Mouse (Mus musculus): Measurements from ENCODE around the gene Clint1. TPM values are rescaled to one million over a fixed set of nuclear protein-coding genes. Genes with fewer than 3 reads are reported as not detected.
A peak's percentile ranks its signal among the peaks of the same experiment; 100 is the strongest.

Gene Clint1
- polyA plus RNA-seq, 1 experiment, result 70.1 TPM

DNA sequence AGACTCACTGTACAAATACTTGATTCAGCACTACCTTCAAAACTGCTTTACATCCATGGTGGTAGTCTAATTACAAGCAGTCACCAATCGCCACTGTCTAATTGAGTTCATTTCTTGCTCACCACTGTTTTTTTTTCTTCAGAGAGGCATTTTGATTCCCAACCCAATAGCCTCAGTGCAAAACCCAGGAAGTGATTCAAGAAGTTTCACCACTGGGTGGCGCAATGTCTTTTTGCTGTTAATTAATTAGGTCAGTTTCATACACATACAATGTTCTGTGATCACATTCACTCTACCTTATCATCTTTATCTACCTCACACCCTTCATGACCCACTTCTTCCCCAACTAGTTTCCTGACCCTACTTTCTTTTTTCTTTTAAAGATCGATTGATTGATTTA is 107.7 kb downstream of the Clint1 start:
- Histone ChIP-seq H3K4me1 (replicated peaks; ENCODE audit: control insufficient read depth, insufficient read depth, low read length) (no peaks in the 10 kb centered on the region), H3K36me3 (ENCODE audit: control insufficient read depth, insufficient read depth, low read length) (no peaks in the 10 kb centered on the region), H3K27ac (ENCODE audit: control insufficient read depth, insufficient read depth, low read length) (no peak overlapping the region), H3K27me3 (ENCODE audit: control insufficient read depth, insufficient read depth, low read length) (no peaks in the 10 kb centered on the region), H3K4me3 (ENCODE audit: control insufficient read depth, insufficient read depth, low read length) (no peak overlapping the region)
- TF ChIP-seq POLR2A (IDR thresholded peaks at IDR 0.05; ENCODE audit: control insufficient read depth, extremely low read depth, insufficient read depth, low read length, poor library complexity), result no peak
- no peak for TF ChIP-seq CTCF (IDR thresholded peaks at IDR 0.05; ENCODE audit: borderline replicate concordance, control insufficient read depth, extremely low read depth, insufficient read depth, low read length, poor library complexity)
- 82% methylated on average over 3 of the region's 3 CpGs for WGBS
- DNase-seq, result no peak

DNA sequence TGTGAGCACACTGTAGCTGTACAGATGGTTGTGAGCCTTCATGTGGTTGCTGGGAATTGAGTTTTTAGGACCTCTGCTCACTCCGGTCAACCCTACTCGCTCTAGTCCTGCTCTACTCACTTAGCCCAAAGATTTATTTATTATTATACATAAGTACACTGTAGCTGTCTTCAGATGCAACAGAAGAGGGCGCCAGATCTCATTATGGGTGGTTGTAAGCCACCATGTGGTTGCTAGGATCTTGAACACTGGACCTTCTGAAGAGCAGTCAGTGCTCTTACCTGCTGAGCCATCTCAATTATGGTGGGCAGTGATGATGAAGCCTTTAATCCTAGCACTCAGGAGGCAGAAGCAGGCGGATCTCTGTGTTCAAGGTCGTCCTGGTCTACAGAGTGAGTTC is 108.2 kb downstream of the Clint1 start:
- TF ChIP-seq POLR2A (IDR thresholded peaks at IDR 0.05; ENCODE audit: control insufficient read depth, extremely low read depth, insufficient read depth, low read length, poor library complexity) (no peak), CTCF (IDR thresholded peaks at IDR 0.05; ENCODE audit: borderline replicate concordance, control insufficient read depth, extremely low read depth, insufficient read depth, low read length, poor library complexity) (no peak)
- Histone ChIP-seq H3K4me3 (ENCODE audit: control insufficient read depth, insufficient read depth, low read length) (no peak overlapping the region), H3K27ac (ENCODE audit: control insufficient read depth, insufficient read depth, low read length) (no peak overlapping the region), H3K4me1 (replicated peaks; ENCODE audit: control insufficient read depth, insufficient read depth, low read length) (no peaks in the 10 kb centered on the region), H3K27me3 (ENCODE audit: control insufficient read depth, insufficient read depth, low read length) (no peaks in the 10 kb centered on the region), H3K36me3 (ENCODE audit: control insufficient read depth, insufficient read depth, low read length) (no peaks in the 10 kb centered on the region)
- peak; percentile 26 for DNase-seq
- WGBS, result 90% methylated on average over 5 of the region's 5 CpGs

Other genes starting within 250 kb of the Clint1 start
- 11.4 and 13.0 TPM in 2 replicates for gene Lsm11, start 92.9 kb downstream of the Clint1 start, polyA plus RNA-seq (2012; rRNA removed)
- 9.1 and 11.4 TPM in 2 replicates for gene Thg1l, start 103.4 kb downstream of the Clint1 start, polyA plus RNA-seq (2012; rRNA removed)
- 0.17 and 0.26 TPM in 2 replicates for gene Sox30, start 128.3 kb downstream of the Clint1 start, polyA plus RNA-seq (2012; rRNA removed)
- gene Gm12166, start 200.3 kb downstream of the Clint1 start, polyA plus RNA-seq (2012; rRNA removed), result 24.2 and 28.5 TPM in 2 replicates
- gene Adam19, start 203.9 kb downstream of the Clint1 start, polyA plus RNA-seq (2012; rRNA removed), result 11.1 and 12.8 TPM in 2 replicates

Data from thymus, adult 2 months (tissue).